Mouse (Mus musculus): ENCODE data around the gene Mmp23. TPM values are rescaled to one million over a fixed set of nuclear protein-coding genes. Genes with fewer than 3 reads are reported as not detected.
"Not testable (repeated sequence)": the region's sequence is repeated elsewhere in the genome, so short reads cannot be mapped to it uniquely, and the experiment has no call there.

Mmp23 gene
- polyA plus RNA-seq, 1 experiment from 2014 or later: 2.5 TPM

DNA sequence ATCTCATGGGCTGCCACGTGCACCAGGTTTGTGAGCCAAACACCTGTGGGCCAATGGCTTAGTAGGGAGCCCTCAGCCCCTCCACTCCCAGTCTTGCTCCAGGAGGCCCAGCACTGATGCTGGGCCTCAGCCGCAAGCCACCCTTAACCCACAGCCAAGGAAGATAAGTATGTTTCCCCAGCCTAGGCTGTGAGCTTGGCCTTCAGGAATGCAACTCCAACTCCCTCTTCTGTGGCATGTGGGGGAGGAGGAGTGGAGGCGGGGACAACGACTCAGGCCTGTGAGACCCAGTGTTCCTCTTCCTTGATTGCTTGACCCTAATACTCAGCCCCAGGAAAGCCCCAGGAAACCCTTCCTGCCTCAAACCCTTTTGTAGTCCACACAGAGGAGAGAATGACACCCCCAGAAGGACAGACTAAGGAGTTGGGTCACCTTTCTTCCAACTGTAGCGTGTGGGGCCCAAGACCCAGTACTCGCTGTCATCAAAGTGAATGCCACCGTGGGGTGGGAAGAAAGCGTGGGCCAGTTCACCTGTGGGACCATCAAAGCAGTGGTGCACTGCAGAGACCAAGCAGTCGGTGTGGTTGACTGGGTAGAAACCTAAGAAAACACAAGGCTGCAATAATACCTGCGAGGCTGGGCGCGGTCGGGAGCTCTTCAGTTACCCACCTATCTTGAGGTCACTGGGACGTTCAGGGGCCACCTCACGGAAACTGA lies 1.5 kb downstream of the Mmp23 start:
- Histone ChIP-seq H3K27me3 (ENCODE audit: control insufficient read depth, insufficient read depth, low read length) (peaks cover 54% of the 10 kb centered on the region), H3K9me3 (ENCODE audit: control insufficient read depth, low read length) (no peaks in the 10 kb centered on the region), H3K9ac (replicated peaks; ENCODE audit: low read length) (no peak overlapping the region), H3K4me3 (replicated peaks; ENCODE audit: low read depth, low read length) (no peak overlapping the region), H3K4me1 (ENCODE audit: control insufficient read depth, insufficient read depth, low read length) (peaks cover 24% of the 10 kb centered on the region), H3K4me2 (ENCODE audit: low read length) (no peak overlapping the region), H3K27ac (replicated peaks; ENCODE audit: low read depth, low read length) (no peak overlapping the region), H3K36me3 (ENCODE audit: control insufficient read depth, insufficient read depth, low read length) (peaks cover 67% of the 10 kb centered on the region)
- WGBS: 67% methylated on average over 15 of the region's 15 CpGs
- DNase-seq (no peak), ATAC-seq (ENCODE audit: low FRiP score, low TSS enrichment) (no peak)

DNA sequence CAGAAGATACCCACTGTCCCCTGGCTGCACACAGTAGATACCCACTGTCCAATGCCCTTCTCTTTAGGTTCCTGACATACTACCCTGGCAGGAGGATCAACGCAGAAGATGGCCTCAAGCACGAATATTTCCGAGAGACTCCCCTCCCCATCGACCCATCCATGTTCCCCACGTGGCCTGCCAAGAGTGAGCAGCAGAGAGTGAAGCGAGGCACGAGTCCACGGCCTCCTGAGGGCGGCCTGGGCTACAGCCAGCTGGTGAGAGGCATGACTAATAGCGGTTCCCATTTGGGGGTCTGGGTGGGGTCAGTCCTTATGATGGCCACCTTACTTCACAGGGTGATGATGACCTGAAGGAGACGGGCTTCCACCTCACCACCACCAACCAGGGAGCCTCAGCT lies 3.8 kb downstream of the Mmp23 start:
- H3K9ac ChIP-seq (replicated peaks; ENCODE audit: low read length): no peak overlapping the region
- WGBS: 94% methylated on average over 11 of the region's 11 CpGs
- H3K4me2 ChIP-seq (ENCODE audit: low read length): no peak overlapping the region
- H3K4me3 ChIP-seq (replicated peaks; ENCODE audit: low read depth, low read length): no peak overlapping the region
- H3K9me3 ChIP-seq (ENCODE audit: control insufficient read depth, low read length): no peaks in the 10 kb centered on the region
- H3K4me1 ChIP-seq (ENCODE audit: control insufficient read depth, insufficient read depth, low read length): peaks cover 15% of the 10 kb centered on the region
- DNase-seq: no peak
- H3K27ac ChIP-seq (replicated peaks; ENCODE audit: low read depth, low read length): no peak overlapping the region
- peaks cover 34% of the 10 kb centered on the region for H3K27me3 ChIP-seq (ENCODE audit: control insufficient read depth, insufficient read depth, low read length)
- no peak for ATAC-seq (ENCODE audit: low FRiP score, low TSS enrichment)
- H3K36me3 ChIP-seq (ENCODE audit: control insufficient read depth, insufficient read depth, low read length): peaks cover 66% of the 10 kb centered on the region

DNA sequence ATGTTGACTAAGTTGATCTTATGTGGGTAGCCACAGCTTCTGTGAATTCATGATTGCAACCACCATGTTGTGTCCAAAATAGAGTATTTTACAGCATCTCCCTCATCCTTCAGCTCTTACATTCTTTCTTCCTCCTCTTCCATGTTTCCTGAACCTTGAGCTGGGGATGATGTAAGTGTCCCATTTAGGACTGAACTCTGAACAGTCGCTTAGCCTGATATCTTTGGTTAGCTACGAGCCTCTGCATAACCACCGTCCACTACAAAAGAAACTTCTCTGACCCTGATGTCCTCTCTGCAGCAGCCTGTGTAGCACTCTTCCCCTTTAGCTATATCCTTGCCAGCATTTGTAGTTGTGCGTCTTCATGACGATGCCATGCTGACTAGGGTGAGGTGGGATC lies 7.5 kb downstream of the Mmp23 start:
- Histone ChIP-seq H3K4me1 (ENCODE audit: control insufficient read depth, insufficient read depth, low read length) (no peaks in the 10 kb centered on the region), H3K27ac (replicated peaks; ENCODE audit: low read depth, low read length) (no peak overlapping the region), H3K4me2 (ENCODE audit: low read length) (no peak overlapping the region), H3K9me3 (ENCODE audit: control insufficient read depth, low read length) (no peaks in the 10 kb centered on the region), H3K9ac (replicated peaks; ENCODE audit: low read length) (no peak overlapping the region), H3K27me3 (ENCODE audit: control insufficient read depth, insufficient read depth, low read length) (no peaks in the 10 kb centered on the region), H3K36me3 (ENCODE audit: control insufficient read depth, insufficient read depth, low read length) (peaks cover 88% of the 10 kb centered on the region), H3K4me3 (replicated peaks; ENCODE audit: low read depth, low read length) (no peak overlapping the region)
- WGBS: 98% methylated on average over 5 of the region's 5 CpGs
- no peak for ATAC-seq (ENCODE audit: low FRiP score, low TSS enrichment)
- DNase-seq: no peak

- not testable (repeated sequence) for H3K4me3 ChIP-seq (replicated peaks; ENCODE audit: low read depth, low read length); H3K9ac ChIP-seq (replicated peaks; ENCODE audit: low read length); ATAC-seq (ENCODE audit: low FRiP score, low TSS enrichment); H3K4me2 ChIP-seq (ENCODE audit: low read length); H3K27ac ChIP-seq (replicated peaks; ENCODE audit: low read depth, low read length); H3K27me3 ChIP-seq (ENCODE audit: control insufficient read depth, insufficient read depth, low read length); H3K4me1 ChIP-seq (ENCODE audit: control insufficient read depth, insufficient read depth, low read length); H3K9me3 ChIP-seq (ENCODE audit: control insufficient read depth, low read length); DNase-seq
- peaks cover 88% of the 10 kb centered on the region for H3K36me3 ChIP-seq (ENCODE audit: control insufficient read depth, insufficient read depth, low read length)
- WGBS: 98% methylated on average over 2 of the region's 2 CpGs
These were observed 7.9 kb downstream of the Mmp23 start, which contains the start of gene Gm10563 for GRCm38 (mm10) chr4:155645308-155645707. Gene Gm10563 (minus strand): TSS chr4:155645408.

- Histone ChIP-seq H3K9me3 (ENCODE audit: control insufficient read depth, low read length) (no peaks in the 10 kb centered on the region), H3K27ac (replicated peaks; ENCODE audit: low read depth, low read length) (no peak overlapping the region), H3K4me2 (ENCODE audit: low read length) (no peak overlapping the region), H3K4me1 (ENCODE audit: control insufficient read depth, insufficient read depth, low read length) (no peaks in the 10 kb centered on the region), H3K27me3 (ENCODE audit: control insufficient read depth, insufficient read depth, low read length) (no peaks in the 10 kb centered on the region), H3K36me3 (ENCODE audit: control insufficient read depth, insufficient read depth, low read length) (peaks cover 84% of the 10 kb centered on the region), H3K9ac (replicated peaks; ENCODE audit: low read length) (no peak overlapping the region), H3K4me3 (replicated peaks; ENCODE audit: low read depth, low read length) (no peak overlapping the region)
- DNase-seq (no peak), ATAC-seq (ENCODE audit: low FRiP score, low TSS enrichment) (no peak)
- WGBS: 94% methylated on average over 1 of the region's 1 CpGs
These were observed 9.7 kb downstream of the Mmp23 start for GRCm38 (mm10) chr4:155643531-155643930.

- no peak for ATAC-seq (ENCODE audit: low FRiP score, low TSS enrichment)
- H3K27me3 ChIP-seq (ENCODE audit: control insufficient read depth, insufficient read depth, low read length): no peaks in the 10 kb centered on the region
- H3K36me3 ChIP-seq (ENCODE audit: control insufficient read depth, insufficient read depth, low read length): peaks cover 89% of the 10 kb centered on the region
These were observed 17.3 kb downstream of the Mmp23 start for GRCm38 (mm10) chr4:155635766-155636499.

GRCm38 (mm10) chr4:155630267-155630666 lies 22.9 kb downstream of the Mmp23 start:
- H3K27me3 ChIP-seq (ENCODE audit: control insufficient read depth, insufficient read depth, low read length): no peaks in the 10 kb centered on the region
- no peak for DNase-seq
- H3K4me2 ChIP-seq (ENCODE audit: low read length): no peak overlapping the region
- peaks cover 75% of the 10 kb centered on the region for H3K36me3 ChIP-seq (ENCODE audit: control insufficient read depth, insufficient read depth, low read length)
- H3K4me1 ChIP-seq (ENCODE audit: control insufficient read depth, insufficient read depth, low read length): 0 out of 2 replicates have a peak, but pooled peaks cover 3% of the 10 kb centered on the region
- no peak overlapping the region for H3K27ac ChIP-seq (replicated peaks; ENCODE audit: low read depth, low read length)
- no peaks in the 10 kb centered on the region for H3K9me3 ChIP-seq (ENCODE audit: control insufficient read depth, low read length)
- WGBS: 96% methylated on average over 6 of the region's 6 CpGs
- no peak overlapping the region for H3K4me3 ChIP-seq (replicated peaks; ENCODE audit: low read depth, low read length)
- ATAC-seq (ENCODE audit: low FRiP score, low TSS enrichment): no peak
- no peak overlapping the region for H3K9ac ChIP-seq (replicated peaks; ENCODE audit: low read length)

More at GRCm38 (mm10) chr4:155635766-155636499, 17.3 kb downstream of the Mmp23 start:
- no peaks in the 10 kb centered on the region for H3K9me3 ChIP-seq (ENCODE audit: control insufficient read depth, low read length)
- H3K4me3 ChIP-seq (replicated peaks; ENCODE audit: low read depth, low read length): no peak overlapping the region
- H3K4me2 ChIP-seq (ENCODE audit: low read length): no peak overlapping the region
- no peak overlapping the region for H3K9ac ChIP-seq (replicated peaks; ENCODE audit: low read length)
- H3K27ac ChIP-seq (replicated peaks; ENCODE audit: low read depth, low read length): no peak overlapping the region
- DNase-seq: no peak
- no peaks in the 10 kb centered on the region for H3K4me1 ChIP-seq (ENCODE audit: control insufficient read depth, insufficient read depth, low read length)

DNA sequence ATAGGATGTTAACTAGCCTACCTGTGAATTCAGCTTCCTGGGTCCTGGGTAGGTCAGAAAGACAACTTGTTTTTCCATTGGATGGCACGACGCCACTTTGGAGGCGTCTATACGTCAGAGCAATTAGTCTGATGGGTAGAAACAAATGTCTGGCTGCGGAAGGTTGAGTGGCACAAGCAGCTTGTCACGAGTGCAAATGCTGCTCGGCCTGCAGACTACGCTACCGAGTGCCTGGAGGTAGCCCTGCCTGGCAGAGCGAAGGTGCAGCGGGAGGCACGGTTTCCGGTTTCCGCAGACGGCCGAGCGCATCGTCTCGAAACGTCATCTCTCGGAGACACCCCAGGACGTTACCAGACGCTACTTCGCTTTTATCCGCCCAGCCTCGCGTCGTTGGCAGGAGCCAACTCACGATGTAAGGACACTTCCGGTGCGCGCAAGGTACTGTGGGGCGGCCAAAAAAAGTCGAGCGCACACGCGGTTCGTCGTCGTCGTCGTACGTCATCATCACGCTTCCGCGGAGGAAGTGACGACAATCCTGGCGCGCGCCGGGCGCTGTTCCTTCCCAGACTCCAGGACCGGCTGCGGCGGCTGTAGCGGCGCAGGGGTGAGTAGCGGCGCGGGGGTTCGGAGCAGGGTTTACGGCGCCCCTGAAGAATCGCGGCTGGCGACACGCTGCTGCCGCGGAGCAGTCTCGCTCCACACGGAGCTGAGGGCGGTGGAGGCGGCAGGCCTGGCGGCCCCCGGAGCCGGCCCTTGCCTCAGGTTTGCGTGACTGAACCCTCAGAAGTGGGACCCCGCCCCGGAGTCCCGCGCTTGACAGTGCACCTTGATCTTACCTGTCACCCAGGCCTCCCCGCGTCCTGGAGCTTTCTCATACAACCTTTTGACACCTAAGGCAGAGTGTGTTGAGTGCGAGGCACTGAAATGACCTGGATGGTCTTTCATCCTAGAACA lies 28.6 kb downstream of the Mmp23 start, which contains the start of gene Cdk11b:
Cdk11b (plus strand) TSS at position 517 of the 954 bp plus-strand sequence.
- Histone ChIP-seq H3K36me3 (ENCODE audit: control insufficient read depth, insufficient read depth, low read length) (peaks cover 53% of the 10 kb centered on the region), H3K4me2 (ENCODE audit: low read length) (peak within 1 kb of the TSS; percentile 80), H3K27me3 (ENCODE audit: control insufficient read depth, insufficient read depth, low read length) (no peaks in the 10 kb centered on the region), H3K9me3 (ENCODE audit: control insufficient read depth, low read length) (no peaks in the 10 kb centered on the region), H3K27ac (replicated peaks; ENCODE audit: low read depth, low read length) (peak within 1 kb of the TSS; percentile 89), H3K4me3 (replicated peaks; ENCODE audit: low read depth, low read length) (peak within 1 kb of the TSS; percentile 98), H3K4me1 (ENCODE audit: control insufficient read depth, insufficient read depth, low read length) (peaks cover 9% of the 10 kb centered on the region; the same call in 1 of the 2 replicates), H3K9ac (replicated peaks; ENCODE audit: low read length) (peak within 1 kb of the TSS; percentile 80)
- peak; percentile 99 for DNase-seq
- ATAC-seq (ENCODE audit: low FRiP score, low TSS enrichment): peak; percentile 100
- under 1% methylated on average over 84 of the region's 84 CpGs for WGBS

Measured in midbrain, embryonic 14.5 days (tissue).